Mouse (Mus musculus) small intestine, adult 2 months (tissue): ENCODE results near the gene Ahnak2. TPM values are rescaled to one million over a fixed set of nuclear protein-coding genes. Genes with fewer than 3 reads are reported as not detected.

Experiments used
- H3K27ac ChIP-seq: fragments of 200-500 bp; 2 replicates; pipeline ENCODE4 v1.5.1; 2012; ENCODE audit warnings: low read depth, low read length, control low read depth, inconsistent platforms; ENCODE audit not compliant: insufficient read depth
- H3K27me3 ChIP-seq: fragments of 200-500 bp; 2 replicates; pipeline ENCODE4 v1.6.1; 2012; ENCODE audit warnings: mild to moderate bottlenecking, moderate library complexity, low read length, inconsistent platforms; ENCODE audit not compliant: control insufficient read depth, insufficient read depth
- H3K36me3 ChIP-seq: fragments of 200-500 bp; 2 replicates; pipeline ENCODE4 v1.6.1; 2012; ENCODE audit warnings: mild to moderate bottlenecking, low read length, control low read depth, inconsistent platforms; ENCODE audit not compliant: control insufficient read depth, insufficient read depth
- H3K4me1 ChIP-seq: fragments of 200-500 bp; 2 replicates; pipeline ENCODE4 v1.6.1; 2012; ENCODE audit warnings: low read length, inconsistent platforms, mixed read lengths; ENCODE audit not compliant: control insufficient read depth, insufficient read depth, insufficient read length
- H3K4me3 ChIP-seq: fragments of 200-500 bp; 2 replicates; pipeline ENCODE4 v1.5.1; 2012; ENCODE audit warnings: low read depth, mild to moderate bottlenecking, control low read depth, inconsistent platforms, low read length, moderate library complexity
- CTCF ChIP-seq: fragments of 200-500 bp; IDR thresholded peaks from 2 replicates; pipeline ENCODE4 v1.5.1; 2012; ENCODE audit warnings: low read depth, mild to moderate bottlenecking, control low read depth, inconsistent platforms, low read length, moderate library complexity, mixed read lengths; ENCODE audit not compliant: insufficient replicate concordance, insufficient read length; ENCODE audit errors: extremely low read depth
- POLR2A ChIP-seq: fragments of 200-500 bp; IDR thresholded peaks from 2 replicates; pipeline ENCODE4 v1.6.1; 2012; ENCODE audit warnings: low read depth, mild to moderate bottlenecking, control low read depth, inconsistent platforms, low read length, moderate library complexity
- WGBS: fragments of 180-500 bp; shearing (Covaris S2); methylation state at CpG from one replicate; pipeline ENCODE4 v1.1.7; 2018; 5-methylcytosine and 5-hydroxymethylcytosine counted together
- polyA plus RNA-seq: library from polyadenylated mRNA; depleted of rRNA; stranded (reverse); fragments of >200 nt; gene quantifications from 2 replicates; pipeline ENCODE4 v1.2.3, GENCODE M21; 2012

Gene Ahnak2
- polyA plus RNA-seq, 1 experiment = 1.4 TPM

DNA sequence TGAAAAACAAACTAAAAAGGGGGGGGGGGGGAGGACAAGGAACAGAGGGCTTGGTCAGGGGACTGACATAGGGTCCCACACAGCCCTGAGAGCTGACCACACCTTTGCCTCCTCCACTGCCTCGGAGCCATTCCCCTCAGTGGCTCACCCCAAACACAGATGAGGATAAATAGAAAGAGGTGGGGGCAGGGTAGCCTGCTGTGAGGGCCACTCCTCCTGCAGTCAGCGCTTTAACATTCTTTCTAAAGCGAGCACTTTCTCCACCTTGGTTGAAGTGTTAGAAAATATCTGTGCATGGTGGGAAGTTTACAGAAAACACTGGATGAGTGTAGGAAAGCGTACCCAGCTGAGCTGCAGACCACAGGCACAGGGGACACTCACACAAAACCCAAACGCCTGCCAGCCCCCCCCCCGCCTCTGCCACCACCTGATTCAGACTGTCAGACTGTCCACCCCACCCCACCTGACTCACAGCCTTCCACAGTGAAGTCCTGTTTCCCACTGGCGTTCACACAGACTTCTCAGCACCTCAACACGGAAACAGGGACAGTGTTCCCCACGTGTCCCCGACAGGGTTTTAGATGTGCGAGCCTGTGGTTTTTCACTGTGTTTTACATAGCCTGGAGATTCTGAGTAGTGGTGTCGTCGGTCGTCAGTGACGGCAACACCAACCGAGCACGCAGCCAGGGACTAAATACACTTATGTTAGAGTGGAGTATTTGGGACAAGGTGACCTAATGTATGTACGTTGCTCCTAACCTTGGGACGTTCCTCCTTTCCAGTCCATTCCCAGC lies 7.8 kb upstream of the Ahnak2 start:
- H3K36me3 ChIP-seq = no peaks in the 10 kb centered on the region
- TF ChIP-seq POLR2A = no peak
- TF ChIP-seq CTCF = no peak

GRCm38 (mm10) chr12:112809641-112810040 lies 7.2 kb upstream of the Ahnak2 start:
- WGBS = 10% methylated on average over 8 of the region's 8 CpGs
- TF ChIP-seq POLR2A = no peak
- TF ChIP-seq CTCF = no peak
- H3K4me3 ChIP-seq = peak overlapping the region; percentile 82

More for the DNA sequence above, 7.8 kb upstream of the Ahnak2 start:
- no peak overlapping the region for H3K27ac ChIP-seq
- no peak overlapping the region for H3K4me3 ChIP-seq
- H3K4me1 ChIP-seq = peaks cover 11% of the 10 kb centered on the region
- WGBS = 69% methylated on average over 19 of the region's 19 CpGs
- H3K27me3 ChIP-seq = peaks cover 4% of the 10 kb centered on the region; the same call in 1 of the 2 replicates

GRCm38 (mm10) chr12:112808587-112809364 lies 6.3 kb upstream of the Ahnak2 start, which contains the start of gene Clba1:
Gene Clba1, plus strand, starts transcription at chr12:112808937.
- H3K27me3 ChIP-seq = peaks cover 4% of the 10 kb centered on the region; the same call in 1 of the 2 replicates
- peaks cover 11% of the 10 kb centered on the region for H3K4me1 ChIP-seq
- H3K36me3 ChIP-seq = no peaks in the 10 kb centered on the region
- peak within 1 kb of the TSS; percentile 82 for H3K4me3 ChIP-seq
- 0 out of 2 replicates have a peak, but pooled peaks have one; percentile 9 for TF ChIP-seq POLR2A
- no peak for TF ChIP-seq CTCF
- H3K27ac ChIP-seq = no peak within 1 kb of the TSS
- whole genome bisulfite sequencing = 2% methylated on average over 64 of the region's 64 CpGs

More at GRCm38 (mm10) chr12:112809641-112810040, 7.2 kb upstream of the Ahnak2 start:
- no peaks in the 10 kb centered on the region for H3K36me3 ChIP-seq
- H3K27ac ChIP-seq = no peak overlapping the region
- peaks cover 4% of the 10 kb centered on the region; the same call in 1 of the 2 replicates for H3K27me3 ChIP-seq
- H3K4me1 ChIP-seq = peaks cover 11% of the 10 kb centered on the region

GRCm38 (mm10) chr12:112808212-112808586 lies 5.7 kb upstream of the Ahnak2 start:
- 75% methylated on average over 5 of the region's 5 CpGs for WGBS
- Histone ChIP-seq H3K27ac (no peak overlapping the region), H3K4me1 (peaks cover 11% of the 10 kb centered on the region), H3K27me3 (peaks cover 7% of the 10 kb centered on the region; the same call in 1 of the 2 replicates), H3K36me3 (no peaks in the 10 kb centered on the region), H3K4me3 (peak overlapping the region; percentile 82; the same call in 1 of the 2 replicates)
- TF ChIP-seq CTCF (no peak), POLR2A (no peak)

- H3K4me1 ChIP-seq = peaks cover 11% of the 10 kb centered on the region
- 93% methylated on average over 4 of the region's 4 CpGs for WGBS
- TF ChIP-seq CTCF = no peak
- no peak for TF ChIP-seq POLR2A
Observed at GRCm38 (mm10) chr12:112807796-112808195, 5.3 kb upstream of the Ahnak2 start.

DNA sequence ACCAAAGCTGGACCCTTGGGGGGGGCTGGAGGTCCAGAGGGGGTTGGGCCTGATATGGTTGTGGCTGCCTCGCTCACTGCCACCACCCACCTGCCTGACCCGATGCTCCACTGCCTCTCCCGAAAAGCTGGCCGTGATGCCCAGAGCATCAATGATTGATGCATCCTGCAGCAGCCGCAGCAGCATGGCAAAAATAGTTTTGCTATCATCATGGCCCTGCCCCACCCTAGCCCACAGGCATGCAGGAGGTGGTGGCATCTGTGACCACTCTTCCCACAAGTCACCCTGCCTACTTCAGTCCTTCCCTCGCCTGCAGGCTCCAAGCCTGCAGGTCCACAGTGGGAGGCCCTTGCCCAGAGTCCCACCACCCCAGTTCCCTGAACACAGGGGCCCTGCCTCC lies 3.6 kb upstream of the Ahnak2 start:
- Histone ChIP-seq H3K4me1 (peaks cover 18% of the 10 kb centered on the region), H3K27ac (no peak overlapping the region), H3K27me3 (peaks cover 27% of the 10 kb centered on the region), H3K36me3 (no peaks in the 10 kb centered on the region), H3K4me3 (no peak overlapping the region)
- WGBS = 57% methylated on average over 6 of the region's 6 CpGs
- TF ChIP-seq POLR2A (no peak), CTCF (no peak)

More at GRCm38 (mm10) chr12:112807796-112808195, 5.3 kb upstream of the Ahnak2 start:
- Histone ChIP-seq H3K36me3 (no peaks in the 10 kb centered on the region), H3K27me3 (peaks cover 11% of the 10 kb centered on the region; the same call in 1 of the 2 replicates), H3K4me3 (no peak overlapping the region), H3K27ac (no peak overlapping the region)
